Mouse (Mus musculus) bone marrow macrophage, adult 2 months (primary cell): ENCODE measurements around the gene Zfp160. TPM values are rescaled to one million over a fixed set of nuclear protein-coding genes. Genes with fewer than 3 reads are reported as not detected.
"Not testable (repeated sequence)": the region's sequence is repeated elsewhere in the genome, so short reads cannot be mapped to it uniquely, and the experiment has no call there.

Experiments
- H3K27ac ChIP-seq: 2 replicates; pipeline ENCODE4 v1.5.1; 2012; ENCODE audit warnings: low read depth, low read length; ENCODE audit not compliant: insufficient read depth
- H3K4me1 ChIP-seq: 2 replicates; pipeline ENCODE4 v1.6.1; 2012; ENCODE audit warnings: low read length; ENCODE audit not compliant: control insufficient read depth, insufficient read depth
- H3K4me3 ChIP-seq: 2 replicates; pipeline ENCODE4 v1.5.1; 2012; ENCODE audit warnings: mild to moderate bottlenecking, low read length, moderate library complexity; ENCODE audit not compliant: insufficient read depth
- CTCF ChIP-seq: IDR thresholded peaks from 2 replicates; pipeline ENCODE4 v1.5.1; 2012; ENCODE audit warnings: low read depth, mild to moderate bottlenecking, low read length, moderate library complexity
- POLR2A ChIP-seq: IDR thresholded peaks from 2 replicates; pipeline ENCODE4 v1.6.1; 2012; ENCODE audit warnings: mild to moderate bottlenecking, low read depth, low read length, borderline replicate concordance
- polyA plus RNA-seq: library from polyadenylated mRNA; stranded (reverse); fragments of >200 nt; gene quantifications from 2 replicates; pipeline ENCODE4 v1.2.4, GENCODE M21; 2012; ENCODE audit not compliant: missing spikeins, insufficient read depth, insufficient read length

Gene Zfp160
- polyA plus RNA-seq, result 16.1 and 18.2 TPM in 2 replicates

DNA sequence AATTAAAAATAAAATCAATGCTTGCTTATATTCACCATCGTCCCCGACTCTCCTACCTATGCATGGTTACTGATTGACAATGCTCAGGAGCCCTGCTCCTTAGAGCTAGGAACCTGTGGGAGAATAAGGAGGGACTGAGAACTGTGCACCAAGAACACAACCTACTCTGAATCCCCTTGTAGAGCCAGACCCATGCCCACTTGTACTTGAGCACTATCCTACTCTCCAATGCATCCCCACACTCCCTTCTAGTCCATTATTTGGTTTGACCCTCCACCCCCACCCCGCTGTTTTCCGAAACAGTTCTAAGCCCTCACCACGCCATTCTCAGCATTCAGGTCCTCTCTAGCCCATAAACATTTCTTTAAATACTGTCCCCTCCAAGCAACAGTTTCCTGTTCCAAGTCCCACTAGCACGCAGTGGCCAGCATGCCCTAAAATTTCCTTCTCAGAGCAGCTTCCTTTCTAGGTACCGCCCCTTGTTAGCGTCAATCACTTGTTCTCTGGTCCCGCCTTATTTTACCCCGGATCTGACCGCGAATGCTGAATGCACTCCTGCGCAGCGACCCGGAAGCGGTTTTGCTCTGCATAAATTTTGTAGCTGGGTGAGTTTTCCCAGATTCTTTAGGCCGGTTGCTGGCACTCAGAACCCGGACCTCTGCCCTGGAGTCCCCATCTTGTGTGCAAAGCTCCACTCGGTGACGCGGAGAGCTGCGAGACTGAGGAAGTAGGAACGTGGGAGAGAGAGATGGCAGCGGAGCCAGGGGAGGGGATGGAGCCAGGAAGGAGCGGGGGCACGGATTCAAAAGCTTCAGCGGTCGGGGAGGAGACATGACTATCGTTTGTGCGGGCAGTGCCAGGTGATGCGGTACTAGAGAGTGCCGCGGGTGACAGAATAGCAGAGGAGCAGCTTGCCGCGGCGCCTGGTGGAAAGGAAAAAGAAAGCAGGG is at the start of gene Zfp160:
Zfp160 (plus strand) TSS at position 522 of the 950 bp plus-strand sequence.
- H3K4me1 ChIP-seq, result peaks cover 11% of the 10 kb centered on the region
- TF ChIP-seq POLR2A, result no peak
- TF ChIP-seq CTCF, result no peak

GRCm38 (mm10) chr17:20960386-20960785 is 48.3 kb upstream of the Zfp160 start:
- TF ChIP-seq POLR2A (no peak), CTCF (no peak)
- Histone ChIP-seq H3K4me1 (no peaks in the 10 kb centered on the region), H3K27ac (no peak overlapping the region), H3K4me3 (no peak overlapping the region)

More for the DNA sequence above, at the start of gene Zfp160:
- Histone ChIP-seq H3K4me3 (peak within 1 kb of the TSS; percentile 95), H3K27ac (peak within 1 kb of the TSS; percentile 86)

DNA sequence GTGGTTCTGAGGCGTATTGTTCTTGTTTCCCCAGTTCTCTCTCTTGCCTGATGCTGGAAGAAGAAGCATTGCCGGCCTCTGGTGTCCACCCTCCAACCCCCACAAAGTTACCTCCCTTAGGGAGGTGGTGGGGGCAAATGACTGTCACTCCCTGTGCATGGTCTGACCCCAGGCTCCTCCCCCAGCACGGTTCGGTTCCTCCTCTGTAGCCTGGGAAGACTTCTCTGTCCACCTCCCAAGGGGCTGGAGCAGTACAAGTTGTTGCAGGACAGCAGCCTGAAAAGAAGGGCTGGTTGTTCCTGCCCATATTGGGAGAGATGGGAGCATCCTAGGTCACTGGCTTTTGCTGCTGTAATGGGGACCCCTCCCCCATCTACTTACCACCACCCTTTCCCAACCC is 43.3 kb upstream of the Zfp160 start:
- H3K4me3 ChIP-seq, result no peak overlapping the region
- TF ChIP-seq CTCF (no peak), POLR2A (no peak)
- no peak overlapping the region for H3K27ac ChIP-seq
- no peaks in the 10 kb centered on the region for H3K4me1 ChIP-seq

DNA sequence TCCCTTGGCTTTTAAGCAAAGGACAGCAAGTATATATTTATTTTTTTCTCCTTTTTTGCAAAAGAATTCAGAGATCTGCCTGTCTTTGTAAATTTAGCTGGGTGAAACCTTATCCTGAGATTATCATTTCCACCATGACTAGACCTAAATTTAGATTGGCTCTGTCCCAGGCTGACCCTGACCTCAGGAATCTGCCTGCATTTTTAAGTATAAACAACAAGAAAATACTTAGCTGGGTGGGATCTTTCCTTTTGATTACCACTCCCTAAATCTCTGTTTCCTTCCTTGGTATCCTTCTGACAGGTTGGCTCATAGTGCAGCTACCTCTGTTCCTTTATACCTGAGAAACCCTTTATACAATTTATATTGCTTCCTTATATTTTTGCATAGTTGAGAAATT is 42.0 kb upstream of the Zfp160 start:
- no peak overlapping the region for H3K27ac ChIP-seq
- TF ChIP-seq CTCF (no peak), POLR2A (no peak)
- no peak overlapping the region for H3K4me3 ChIP-seq
- H3K4me1 ChIP-seq, result no peaks in the 10 kb centered on the region

DNA sequence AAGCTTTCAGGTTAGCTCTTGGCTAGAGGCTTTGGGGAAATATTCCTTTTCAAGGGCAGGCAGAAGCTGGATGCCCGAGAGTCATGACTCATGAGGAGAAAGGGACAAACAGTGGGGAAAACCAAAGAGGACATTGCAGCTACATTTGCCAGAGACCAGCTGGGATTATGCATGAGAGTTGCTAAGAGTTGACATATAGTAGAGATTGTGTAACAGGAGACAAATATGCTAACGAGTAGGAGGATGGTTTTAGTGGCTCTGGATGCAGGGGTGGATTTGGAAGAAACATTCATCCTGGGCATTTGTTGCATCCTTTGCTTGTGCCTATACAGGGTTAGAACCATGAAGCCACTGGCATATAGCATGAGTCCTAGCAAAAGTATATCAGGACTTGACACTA is 15.0 kb upstream of the Zfp160 start:
- Histone ChIP-seq H3K4me1 (no peaks in the 10 kb centered on the region), H3K4me3 (no peak overlapping the region), H3K27ac (no peak overlapping the region)
- TF ChIP-seq POLR2A (no peak), CTCF (no peak)

DNA sequence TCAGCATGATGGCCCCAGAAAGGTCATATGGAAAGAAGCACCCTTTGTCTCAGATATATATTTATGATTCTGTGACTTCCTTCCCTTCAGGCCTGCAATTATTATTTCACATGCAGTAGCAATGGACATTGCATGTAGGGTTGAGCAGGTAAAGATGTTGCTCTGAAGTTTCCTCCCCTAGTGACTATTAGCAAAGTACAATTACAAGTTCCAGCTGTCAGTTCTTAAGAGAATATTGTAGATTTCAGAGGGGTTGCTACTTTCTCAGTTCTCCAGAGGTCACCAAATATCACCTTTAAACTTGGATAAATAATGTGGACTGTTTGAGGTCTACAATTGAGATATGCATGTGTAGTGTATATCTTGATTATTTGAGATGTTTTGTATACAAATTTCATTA is 12.3 kb upstream of the Zfp160 start, which contains the start of gene Vmn1r233:
Vmn1r233 (minus strand) TSS at position 101 of the 400 bp plus-strand sequence.
- H3K4me3 ChIP-seq, result no peak within 1 kb of the TSS
- no peaks in the 10 kb centered on the region for H3K4me1 ChIP-seq
- TF ChIP-seq POLR2A (no peak), CTCF (no peak)
- no peak within 1 kb of the TSS for H3K27ac ChIP-seq

DNA sequence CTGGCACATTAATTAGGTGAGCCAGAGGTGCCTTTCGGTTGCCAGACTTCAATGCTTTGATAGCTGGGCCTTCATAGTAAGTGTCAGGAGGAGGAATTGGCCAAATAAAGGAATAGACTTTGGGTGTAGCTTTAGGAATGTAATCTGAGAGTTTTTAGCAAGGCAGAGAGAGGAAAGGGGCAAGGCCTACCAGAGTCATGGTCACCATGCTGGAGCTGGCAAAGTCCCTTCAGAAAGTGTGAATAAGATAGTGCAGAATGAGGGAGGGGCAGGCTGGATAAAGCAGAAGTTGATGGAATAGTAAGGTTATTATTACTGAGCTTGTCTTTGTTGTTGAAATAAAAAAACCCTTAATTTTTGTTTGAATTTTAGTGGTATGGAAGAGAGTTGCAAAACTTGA is 1.0 kb downstream of the Zfp160 start:
- peak overlapping the region; percentile 86 for H3K27ac ChIP-seq
- no peak for TF ChIP-seq CTCF
- no peak for TF ChIP-seq POLR2A
- H3K4me1 ChIP-seq, result peaks cover 11% of the 10 kb centered on the region
- H3K4me3 ChIP-seq, result peak overlapping the region; percentile 95

DNA sequence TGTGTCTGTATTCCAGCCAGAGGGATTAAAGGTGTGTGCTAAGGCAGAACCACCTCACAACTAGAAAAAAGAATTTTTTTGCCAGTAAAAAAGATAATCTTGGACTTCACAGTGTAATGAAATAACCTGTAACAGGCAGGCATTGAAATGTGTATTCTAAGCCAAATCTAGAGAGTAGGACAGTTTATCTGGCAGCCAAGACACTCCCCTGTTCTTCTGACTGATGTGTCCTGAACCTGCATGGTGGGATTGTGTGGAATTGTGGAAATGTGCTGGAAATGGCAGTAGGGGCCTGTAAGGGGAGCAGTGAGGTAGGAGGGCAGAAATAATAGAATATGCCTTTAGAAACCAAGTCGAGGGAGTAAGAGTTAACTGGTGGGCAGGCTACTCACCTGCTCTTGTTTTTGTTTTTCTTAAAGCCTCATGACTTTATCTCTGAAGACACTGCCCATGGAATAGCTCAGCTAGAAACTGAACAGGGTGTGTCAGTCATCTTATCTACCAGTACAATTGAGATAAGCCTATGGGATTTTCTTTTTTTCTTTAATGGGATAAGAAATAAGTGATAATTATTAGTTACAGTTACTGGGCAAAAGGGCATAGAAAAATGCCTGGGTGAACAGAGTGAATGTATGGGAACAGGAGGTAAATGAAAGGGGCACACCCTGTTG is 9.8 kb downstream of the Zfp160 start:
- H3K4me1 ChIP-seq, result no peaks in the 10 kb centered on the region
- H3K4me3 ChIP-seq, result no peak overlapping the region
- H3K27ac ChIP-seq, result no peak overlapping the region
- TF ChIP-seq CTCF (no peak), POLR2A (no peak)

DNA sequence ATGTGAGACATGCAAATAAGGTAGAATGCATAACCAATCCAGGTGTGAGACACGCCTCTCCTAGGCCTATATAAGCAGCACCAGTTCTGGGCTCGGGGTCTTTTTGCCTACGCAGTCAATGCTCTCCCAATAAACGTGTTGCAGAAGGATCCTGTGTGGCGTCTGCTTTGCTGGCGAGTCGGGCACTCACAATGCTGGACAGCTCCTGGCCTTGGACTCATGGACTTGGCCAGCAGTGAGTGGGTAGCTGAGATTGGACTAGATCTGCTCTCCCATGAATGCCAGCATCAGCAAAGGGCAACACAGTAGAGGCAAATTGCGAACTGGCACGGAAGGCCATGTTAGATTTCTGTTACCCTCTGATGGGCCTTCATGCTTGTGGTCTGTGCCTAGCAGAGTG is 39.3 kb downstream of the Zfp160 start:
- not testable (repeated sequence) for H3K27ac ChIP-seq, H3K4me1 ChIP-seq, H3K4me3 ChIP-seq

GRCm38 (mm10) chr17:21050901-21051300 is 42.2 kb downstream of the Zfp160 start:
- Histone ChIP-seq H3K4me3 (no peak overlapping the region), H3K27ac (no peak overlapping the region), H3K4me1 (no peaks in the 10 kb centered on the region)
- no peak for TF ChIP-seq POLR2A
- no peak for TF ChIP-seq CTCF

DNA sequence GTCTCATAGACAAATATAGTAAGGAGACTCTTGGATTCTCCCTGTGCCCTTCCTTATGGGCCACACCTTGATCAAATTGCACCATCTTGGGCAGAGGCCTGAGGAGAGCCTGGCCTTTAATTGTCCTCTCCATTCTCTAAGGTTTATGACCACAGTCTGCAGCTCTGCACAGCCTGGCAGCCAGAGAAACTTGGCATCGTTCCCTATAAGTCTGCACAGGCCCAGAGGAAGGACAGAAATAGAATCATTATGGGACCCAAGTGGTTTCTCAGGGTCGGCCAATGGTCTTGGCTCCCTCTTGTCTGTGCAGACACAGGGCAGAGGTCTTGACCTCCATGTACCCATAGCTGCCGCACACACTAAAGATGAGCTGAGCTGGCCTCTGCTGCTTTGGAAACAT is 42.6 kb downstream of the Zfp160 start:
- not testable (repeated sequence) for H3K27ac ChIP-seq, H3K4me3 ChIP-seq, H3K4me1 ChIP-seq

GRCm38 (mm10) chr17:21051919-21052318 is 43.2 kb downstream of the Zfp160 start:
- H3K27ac ChIP-seq, H3K4me3 ChIP-seq, H3K4me1 ChIP-seq: not testable (repeated sequence)
